Comparison of ENCODE assay signal across 24 mouse cellular contexts in the genomic region with DNA sequence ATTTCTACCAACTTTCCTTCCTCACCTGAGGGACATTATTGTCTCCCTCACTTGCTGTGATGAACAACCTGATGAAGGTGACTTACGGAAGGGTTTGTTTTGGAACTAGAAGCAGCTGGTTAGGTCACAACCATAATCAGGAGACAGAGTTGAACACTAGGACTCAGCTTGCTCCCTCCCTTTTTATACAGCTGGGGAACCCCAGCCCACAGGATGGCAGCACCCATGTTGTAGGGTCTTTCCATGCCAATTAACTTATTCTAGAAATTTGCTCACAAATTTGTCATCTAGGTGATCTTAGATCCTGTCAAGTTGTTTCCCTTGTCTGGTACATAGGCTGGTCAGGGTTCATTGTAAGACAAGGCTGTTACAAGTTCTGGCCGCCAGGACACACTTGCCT.
DNase-seq lines count a peak whose midpoint lies in the region; ATAC-seq lines count a peak whose summit lies in the region.
"Had no signal": no experiment of that assay in that cellular context is flagged by ENCODE, and none has a peak within 500 bp of the region (broad histone marks: within the 10 kb centered on the region; RNA-seq: fewer than 3 reads in every experiment).

No protein-coding gene starts in this region.

- H3K27ac ChIP-seq in midbrain, embryonic 14.5 days (replicated peaks; ENCODE audit: low read depth, low read length) = peak overlapping the region; percentile 68
- no peak overlapping the region for H3K27ac ChIP-seq in midbrain, embryonic 11.5 days (ENCODE audit: low read depth, low read length)
- H3K27ac ChIP-seq: embryonic facial prominence, embryonic 13.5 days; forebrain, embryonic 12.5 days; heart, embryonic 15.5 days; intestine, embryonic 15.5 days; limb, embryonic 10.5 days; liver, embryonic 15.5 days; lung, embryonic 15.5 days had no signal

- no peak overlapping the region for H3K4me2 ChIP-seq in midbrain, embryonic 14.5 days (ENCODE audit: low read length)
- no peak overlapping the region for H3K4me2 ChIP-seq in midbrain, embryonic 11.5 days
- H3K4me2 ChIP-seq: embryonic facial prominence, embryonic 13.5 days; forebrain, embryonic 12.5 days; heart, embryonic 15.5 days; intestine, embryonic 15.5 days; liver, embryonic 15.5 days; lung, embryonic 15.5 days had no signal

- ATAC-seq in midbrain, embryonic 14.5 days (ENCODE audit: low FRiP score, low TSS enrichment) = no peak
- no peak for ATAC-seq in midbrain, embryonic 11.5 days (ENCODE audit: low FRiP score)
- ATAC-seq in CD4-positive, CD25-positive, alpha-beta regulatory T cell, adult 4 months = peak; percentile 36
- ATAC-seq in megakaryocyte, adult 5-6 weeks (ENCODE audit: poor library complexity, severe bottlenecking) = peak; percentile 22; the same call in 1 of the 2 replicates
- ATAC-seq: intestine, embryonic 15.5 days had no signal

- no peaks in the 10 kb centered on the region for H3K27me3 ChIP-seq in midbrain, embryonic 14.5 days (ENCODE audit: control insufficient read depth, insufficient read depth, low read length)
- no peaks in the 10 kb centered on the region for H3K27me3 ChIP-seq in midbrain, embryonic 11.5 days (ENCODE audit: control insufficient read depth, insufficient read depth, low read length)
- H3K27me3 ChIP-seq: embryonic facial prominence, embryonic 13.5 days; heart, embryonic 15.5 days; intestine, embryonic 15.5 days; liver, embryonic 15.5 days; lung, embryonic 15.5 days had no signal

- no peak overlapping the region for H3K9ac ChIP-seq in midbrain, embryonic 14.5 days (replicated peaks; ENCODE audit: low read length)
- no peak overlapping the region for H3K9ac ChIP-seq in midbrain, embryonic 11.5 days (ENCODE audit: low read length)
- H3K9ac ChIP-seq: embryonic facial prominence, embryonic 13.5 days; forebrain, embryonic 12.5 days; heart, embryonic 15.5 days; intestine, embryonic 15.5 days; liver, embryonic 15.5 days; lung, embryonic 15.5 days had no signal

- no peak overlapping the region for H3K4me3 ChIP-seq in midbrain, embryonic 14.5 days (replicated peaks; ENCODE audit: low read depth, low read length)
- no peak overlapping the region for H3K4me3 ChIP-seq in midbrain, embryonic 11.5 days (ENCODE audit: low read depth, low read length)
- H3K4me3 ChIP-seq: embryonic facial prominence, embryonic 13.5 days; erythroblast, embryonic 14.5 days; forebrain, embryonic 12.5 days; heart, embryonic 15.5 days; intestine, embryonic 15.5 days; limb, embryonic 10.5 days; liver, embryonic 15.5 days; lung, embryonic 15.5 days had no signal

- DNase-seq in midbrain, embryonic 14.5 days = no peak
- no peak for DNase-seq in midbrain, embryonic 11.5 days (ENCODE audit: low spot score, missing footprints)
- peak; percentile 77 for DNase-seq in CD4-positive helper T cell, adult 2 months (ENCODE audit: low read depth, low spot score)
- no peak for DNase-seq in ovary, postnatal 36 days (ENCODE audit: low spot score)
- DNase-seq in cerebellum, postnatal 14 days = no peak
- DNase-seq: adrenal gland, adult 8-10 months; cerebellum, adult 18-20 months; cerebellum, postnatal 36 days; embryo, embryonic 11 days; heart, postnatal 36 days; kidney, adult 9 months; kidney, postnatal 14 days; liver; thymus, postnatal 14 days had no signal

- H3K4me1 ChIP-seq in midbrain, embryonic 14.5 days (ENCODE audit: control insufficient read depth, insufficient read depth, low read length) = no peaks in the 10 kb centered on the region
- H3K4me1 ChIP-seq in midbrain, embryonic 11.5 days (ENCODE audit: control insufficient read depth, insufficient read depth, low read length) = no peaks in the 10 kb centered on the region
- H3K4me1 ChIP-seq: forebrain, embryonic 12.5 days; intestine, embryonic 15.5 days; liver, embryonic 15.5 days; lung, embryonic 15.5 days had no signal

- H3K36me3 ChIP-seq in midbrain, embryonic 14.5 days (ENCODE audit: control insufficient read depth, insufficient read depth, low read length) = no peaks in the 10 kb centered on the region
- no peaks in the 10 kb centered on the region for H3K36me3 ChIP-seq in midbrain, embryonic 11.5 days (ENCODE audit: control insufficient read depth, insufficient read depth, low read length)
- H3K36me3 ChIP-seq: embryonic facial prominence, embryonic 13.5 days; forebrain, embryonic 12.5 days; heart, embryonic 15.5 days; intestine, embryonic 15.5 days; limb, embryonic 10.5 days; liver, embryonic 15.5 days; lung, embryonic 15.5 days had no signal

- WGBS in midbrain, embryonic 14.5 days = 95% methylated on average over 2 of the region's 2 CpGs
- 94% methylated on average over 2 of the region's 2 CpGs for WGBS in midbrain, embryonic 11.5 days

- H3K9me3 ChIP-seq in midbrain, embryonic 14.5 days (ENCODE audit: control insufficient read depth, low read length) = no peaks in the 10 kb centered on the region
- no peaks in the 10 kb centered on the region for H3K9me3 ChIP-seq in midbrain, embryonic 11.5 days (ENCODE audit: control insufficient read depth, low read length)
- H3K9me3 ChIP-seq: embryonic facial prominence, embryonic 13.5 days; forebrain, embryonic 12.5 days; heart, embryonic 15.5 days; intestine, embryonic 15.5 days; limb, embryonic 10.5 days; liver, embryonic 15.5 days; lung, embryonic 15.5 days had no signal

Comparison
In these comparisons a context has a peak if more than half of its experiments do, and no peak if none do; other contexts are left out.
1. ATAC-seq: peak in CD4-positive, CD25-positive, alpha-beta regulatory T cell, adult 4 months (single experiment) and megakaryocyte, adult 5-6 weeks (single experiment); none in midbrain, embryonic 14.5 days (single experiment) and midbrain, embryonic 11.5 days (single experiment).